Comparison of ENCODE assay signal across 8 mouse cellular contexts in the genomic region with DNA sequence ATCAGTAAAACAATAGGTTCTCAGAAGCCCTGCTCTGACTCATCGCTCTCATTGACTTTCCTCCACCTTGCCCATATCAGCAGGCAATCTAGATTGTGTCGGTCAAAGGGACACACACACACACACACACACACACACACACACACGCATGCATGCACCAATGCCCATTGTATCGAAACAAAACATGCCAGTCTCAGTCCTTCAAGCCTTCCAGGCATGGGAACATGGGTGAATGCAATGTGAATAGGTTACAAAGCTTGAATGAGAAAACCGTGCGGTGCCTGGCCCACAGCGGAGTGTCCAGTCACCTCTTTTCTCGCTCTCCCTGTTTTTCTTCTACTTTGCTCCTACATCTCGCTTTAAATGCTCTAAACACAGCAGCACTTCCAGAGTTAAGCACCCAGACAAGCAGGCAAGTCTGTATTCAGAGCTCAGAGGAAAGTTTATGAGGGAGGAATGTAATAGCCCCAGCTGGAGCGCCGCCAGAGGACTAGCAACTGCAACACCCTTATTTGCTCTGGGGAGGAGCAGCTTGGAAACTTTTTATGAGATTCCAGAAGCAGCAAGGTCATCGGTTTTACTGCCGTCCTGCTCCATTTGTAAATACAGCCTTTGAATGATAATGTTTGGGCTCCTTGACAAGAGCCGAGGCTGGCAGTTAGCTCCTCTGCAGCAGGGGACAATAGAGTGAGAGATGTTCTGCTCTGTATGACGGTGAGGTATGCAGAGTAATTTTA.
A peak's percentile ranks its signal among the peaks of the same experiment; 100 is the strongest.
DNase-seq lines count a peak whose midpoint lies in the region; ATAC-seq and TF ChIP-seq lines count a peak whose summit lies in the region.

No protein-coding gene starts in this region.

- H3K4me1 ChIP-seq in intestine, embryonic 14.5 days (replicated peaks; ENCODE audit: control insufficient read depth, insufficient read depth, low read length) = peaks cover 36% of the 10 kb centered on the region
- H3K4me1 ChIP-seq in liver, adult 2 months (ENCODE audit: control insufficient read depth, insufficient read depth, low read length) = peaks cover 4% of the 10 kb centered on the region; the same call in 1 of the 2 replicates
- H3K4me1 ChIP-seq in neural tube, embryonic 15.5 days = peaks cover 17% of the 10 kb centered on the region

- TF ChIP-seq POLR2A in liver, adult 2 months (IDR thresholded peaks at IDR 0.05; ENCODE audit: extremely low read depth, insufficient read depth, low read length) = no peak

- peak; percentile 88 for ATAC-seq in intestine, embryonic 14.5 days (replicated peaks; ENCODE audit: low FRiP score, low TSS enrichment, low read depth)
- peak; percentile 76 for ATAC-seq in neural tube, embryonic 15.5 days (ENCODE audit: low FRiP score)
- no peak for ATAC-seq in inflammation-experienced regulatory T-cells, adult 6 months

- no peaks in the 10 kb centered on the region for H3K27me3 ChIP-seq in intestine, embryonic 14.5 days (replicated peaks; ENCODE audit: control insufficient read depth, insufficient read depth, low read length)
- no peaks in the 10 kb centered on the region for H3K27me3 ChIP-seq in liver, adult 2 months (ENCODE audit: control insufficient read depth, insufficient read depth, low read length)
- no peaks in the 10 kb centered on the region; the same call in 1 of the 2 replicates for H3K27me3 ChIP-seq in neural tube, embryonic 15.5 days (replicated peaks)

- H3K4me3 ChIP-seq in intestine, embryonic 14.5 days (ENCODE audit: low read depth, low read length) = no peak overlapping the region
- no peak overlapping the region for H3K4me3 ChIP-seq in liver, adult 2 months (ENCODE audit: insufficient read depth, low read depth, low read length)
- H3K4me3 ChIP-seq in neural tube, embryonic 15.5 days (replicated peaks) = 0 out of 2 replicates have a peak overlapping the region, but pooled peaks have one; percentile 14

- no peak overlapping the region for H3K9ac ChIP-seq in intestine, embryonic 14.5 days (ENCODE audit: low read length)
- no peak overlapping the region for H3K9ac ChIP-seq in liver, adult 2 months (ENCODE audit: low read depth, low read length)
- H3K9ac ChIP-seq in neural tube, embryonic 15.5 days (replicated peaks) = no peak overlapping the region

- peak; percentile 42 for DNase-seq in right cerebral cortex, postnatal 4 days
- no peak for DNase-seq in right cerebral cortex, postnatal 25 days
- peak; percentile 91 for DNase-seq in gastrocnemius, postnatal 14 days
- DNase-seq in intestine, embryonic 14.5 days (ENCODE audit: low spot score) = peak; percentile 89
- peak; percentile 83 for DNase-seq in liver, adult 2 months (ENCODE audit: extremely low read depth, low read depth, low spot score)
- no peak for DNase-seq in left cerebral cortex, postnatal 25 days (ENCODE audit: low spot score in 2 of 2)

- H3K9me3 ChIP-seq in intestine, embryonic 14.5 days (ENCODE audit: control insufficient read depth, low read length) = no peaks in the 10 kb centered on the region
- H3K9me3 ChIP-seq in neural tube, embryonic 15.5 days (replicated peaks) = no peaks in the 10 kb centered on the region

- H3K27ac ChIP-seq in intestine, embryonic 14.5 days (ENCODE audit: low read depth) = peak overlapping the region; percentile 87
- H3K27ac ChIP-seq in liver, adult 2 months (replicated peaks; ENCODE audit: insufficient read depth, low read depth, low read length) = no peak overlapping the region
- peak overlapping the region; percentile 54 for H3K27ac ChIP-seq in neural tube, embryonic 15.5 days (replicated peaks)

- intact Hi-C loops in gastrocnemius, postnatal 14 days (cut with DNase I; ENCODE audit: low total_unique reads) = no loop called here
- intact Hi-C loops in left cerebral cortex, postnatal 25 days (cut with DNase I) = no loop called here

- peak overlapping the region; percentile 43 for H3K4me2 ChIP-seq in intestine, embryonic 14.5 days (ENCODE audit: low read length)
- H3K4me2 ChIP-seq in neural tube, embryonic 15.5 days = peak overlapping the region; percentile 47

- H3K79me2 ChIP-seq in liver, adult 2 months (ENCODE audit: control insufficient read depth, insufficient read depth, low read length) = no peaks in the 10 kb centered on the region

- no peak for TF ChIP-seq CTCF in liver, adult 2 months (IDR thresholded peaks at IDR 0.05; ENCODE audit: low read depth, low read length)

- 13% methylated on average over 15 of the region's 15 CpGs for WGBS in intestine, embryonic 14.5 days
- WGBS in liver, adult 2 months = 27% methylated on average over 15 of the region's 15 CpGs
- WGBS in neural tube, embryonic 15.5 days = 7% methylated on average over 15 of the region's 15 CpGs

- no peaks in the 10 kb centered on the region for H3K36me3 ChIP-seq in intestine, embryonic 14.5 days (ENCODE audit: control insufficient read depth, insufficient read depth, low read length)
- no peaks in the 10 kb centered on the region for H3K36me3 ChIP-seq in liver, adult 2 months (ENCODE audit: control insufficient read depth, insufficient read depth, low read length)
- no peaks in the 10 kb centered on the region for H3K36me3 ChIP-seq in neural tube, embryonic 15.5 days

Comparison
In these comparisons a context has a peak if more than half of its experiments do, and no peak if none do; other contexts are left out.
1. DNase-seq: peak in right cerebral cortex, postnatal 4 days (single experiment), gastrocnemius, postnatal 14 days (single experiment), intestine, embryonic 14.5 days (single experiment) and liver, adult 2 months (single experiment); none in right cerebral cortex, postnatal 25 days (single experiment) and left cerebral cortex, postnatal 25 days (0 of 2).